Mouse (Mus musculus) megakaryocyte, embryonic 14.5 days (primary cell): ENCODE measurements around the gene Coro1b.

Source experiments
- FLI1 ChIP-seq: IDR thresholded peaks from 2 replicates; pipeline ENCODE4 v1.6.1; 2012; ENCODE audit warnings: low read length, inconsistent platforms, mixed read lengths
- GATA1 ChIP-seq: IDR thresholded peaks from 3 replicates; pipeline ENCODE4 v1.6.1; 2012; ENCODE audit warnings: mixed read lengths, low read length, inconsistent platforms, borderline replicate concordance

GRCm38 (mm10) chr19:4145936-4146335, 2.5 kb upstream of the Coro1b start:
- TF ChIP-seq FLI1 (no peak), GATA1 (no peak)
